In the genomic region with DNA sequence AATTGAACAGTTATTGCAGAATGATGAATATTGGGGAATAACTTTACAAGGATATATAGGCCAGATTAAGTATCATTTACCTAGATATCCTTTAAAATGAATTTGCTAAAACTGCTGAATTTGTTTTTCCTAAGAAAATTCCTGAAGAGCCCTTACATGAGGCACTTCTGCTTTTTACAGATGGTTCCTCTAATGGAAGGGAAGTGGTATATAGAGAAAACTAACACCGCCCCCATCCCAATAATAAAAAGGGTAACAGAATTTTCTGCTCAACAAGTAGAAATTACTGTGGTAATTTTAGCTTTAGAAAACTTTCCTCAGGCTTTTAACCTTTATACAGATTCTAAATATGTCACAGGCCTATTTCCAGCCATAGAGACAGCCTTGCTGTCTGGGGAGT, we compare ENCODE assay signal across 22 mouse cellular contexts. TPM values are rescaled to one million over a fixed set of nuclear protein-coding genes. Genes with fewer than 3 reads are reported as not detected.
"Had no signal": no experiment of that assay in that cellular context is flagged by ENCODE, and none has a peak within 500 bp of the region (broad histone marks: within the 10 kb centered on the region; RNA-seq: fewer than 3 reads in every experiment).

No protein-coding gene starts in this region.

- DNase-seq: kidney, adult 11 months; kidney, adult 8-10 months; kidney, postnatal 10 days; kidney, postnatal 36 days; layer of hippocampus, postnatal 36 days; left cerebral cortex, postnatal 4 days; liver, embryonic 13.5 days; lung, adult 2 months; lung, postnatal 14 days; lung, postnatal 4 days; right cerebral cortex, adult 18-20 months; right cerebral cortex, postnatal 14 days; right cerebral cortex, postnatal 4 days; spleen, adult 18-20 months; thymus, adult 18-20 months; thymus, postnatal 14 days; thymus, postnatal 4 days had no signal

- ATAC-seq: intestine, embryonic 15.5 days; midbrain, embryonic 15.5 days had no signal

RNA-seq across cellular contexts. Expression of a gene that starts 20.8 kb away (rescaled TPM):
- total RNA-seq: layer of hippocampus, postnatal 10 days; layer of hippocampus, postnatal 36 days; left cerebral cortex, adult 2 months; left cerebral cortex, postnatal 14 days had no signal
